Mouse (Mus musculus) naive thymus-derived CD4-positive, alpha-beta T cell, adult 2 months (primary cell): ENCODE results near the gene Bcl6b.

Experiments used
- DNase-seq: peaks from one replicate; pipeline ENCODE4 v3.0.0-alpha.2; 2011; ENCODE audit warnings: low read depth

The Bcl6b gene

GRCm38 (mm10) chr11:70233016-70233415 is 3.4 kb upstream of the Bcl6b start:
- DNase-seq: no peak

- DNase-seq: no peak
Measured at GRCm38 (mm10) chr11:70232546-70232945, 2.9 kb upstream of the Bcl6b start.

GRCm38 (mm10) chr11:70230239-70230727 is 685 bp upstream of the Bcl6b start:
- DNase-seq: peak; percentile 90

DNA sequence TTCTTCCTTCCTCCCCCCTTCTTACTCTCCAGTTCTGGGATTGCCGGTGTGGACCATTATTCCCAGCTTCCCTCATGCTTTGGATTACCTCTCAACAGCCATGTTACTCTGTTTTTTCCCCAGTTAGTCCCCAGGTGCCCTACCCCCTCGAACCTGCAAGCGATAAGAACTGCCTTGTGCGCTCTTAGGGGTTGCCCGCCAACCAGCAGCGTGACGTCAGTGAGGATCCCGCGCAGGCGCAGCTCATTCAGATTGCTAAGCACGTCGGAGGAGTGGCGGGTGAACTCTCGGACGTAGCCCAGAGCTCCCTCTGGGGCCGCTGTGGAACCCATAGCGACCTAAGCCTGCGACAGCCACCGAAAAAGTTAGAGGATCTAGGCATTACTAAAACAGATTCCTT is 770 bp downstream of the Bcl6b start:
- DNase-seq: peak; percentile 90

GRCm38 (mm10) chr11:70227661-70228245 is 1.8 kb downstream of the Bcl6b start:
- no peak for DNase-seq

GRCm38 (mm10) chr11:70227126-70227525 is 2.5 kb downstream of the Bcl6b start:
- DNase-seq: no peak

DNA sequence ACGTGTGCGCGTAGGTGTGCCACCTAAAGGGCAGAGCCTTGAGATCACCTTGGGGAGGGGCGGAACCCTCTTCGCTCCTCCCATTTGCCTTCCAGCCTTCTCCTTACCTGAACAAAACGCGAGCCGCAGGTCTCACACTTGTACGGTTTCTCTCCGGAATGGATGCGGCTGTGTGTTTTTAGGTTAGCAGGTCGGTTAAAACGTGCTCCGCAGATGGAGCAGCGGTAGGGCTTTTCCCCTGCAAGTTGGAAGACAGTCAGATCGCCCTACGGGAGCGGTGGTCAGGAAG is 3.1 kb downstream of the Bcl6b start:
- no peak for DNase-seq

- DNase-seq: no peak
Measured at GRCm38 (mm10) chr11:70225798-70226601, 3.6 kb downstream of the Bcl6b start.

- DNase-seq: no peak
Measured at GRCm38 (mm10) chr11:70223724-70224123, 5.9 kb downstream of the Bcl6b start.

DNA sequence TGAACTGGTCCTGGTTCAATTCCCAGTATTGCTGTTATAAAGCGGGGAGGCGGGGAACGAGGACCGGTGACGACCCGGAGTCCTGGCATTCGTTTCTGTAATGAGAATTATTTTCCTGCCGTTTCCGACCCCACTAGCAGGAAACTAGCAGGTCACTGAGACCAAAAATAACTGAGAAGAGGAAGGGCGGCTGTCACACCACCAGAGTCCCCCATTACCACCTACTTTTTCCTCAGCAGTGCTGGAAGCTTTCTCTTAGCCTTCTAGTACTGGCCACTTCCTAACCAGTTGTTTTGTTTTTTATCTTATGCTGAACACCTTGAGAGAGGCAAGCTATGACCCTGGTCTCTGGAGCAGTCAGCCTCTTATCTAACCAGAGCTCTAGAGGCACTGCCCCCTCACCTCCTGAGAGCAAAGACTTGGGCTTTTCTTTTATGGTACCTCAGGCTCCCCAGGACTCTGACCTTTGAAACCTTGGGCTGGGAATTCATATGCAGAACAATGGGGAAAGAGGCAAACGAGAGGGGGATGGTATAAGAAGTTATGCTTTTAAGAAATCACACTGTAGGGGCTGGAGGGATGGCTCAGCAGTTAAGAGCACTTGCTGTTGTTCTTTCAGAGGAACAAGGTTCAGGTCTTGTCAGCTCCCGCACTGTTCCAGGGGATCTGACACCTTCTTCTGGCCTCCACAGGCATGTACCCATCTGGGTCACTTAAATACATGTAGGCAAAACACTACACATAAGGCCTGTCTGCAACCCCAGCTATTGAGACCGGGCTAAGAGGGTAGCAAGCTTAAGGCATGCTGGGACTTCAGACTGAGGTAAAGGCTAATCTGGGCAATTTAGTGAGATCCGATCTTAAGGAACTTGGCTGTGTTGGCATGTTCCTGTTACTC is 7.7 kb downstream of the Bcl6b start:
- peak; percentile 41 for DNase-seq

DNA sequence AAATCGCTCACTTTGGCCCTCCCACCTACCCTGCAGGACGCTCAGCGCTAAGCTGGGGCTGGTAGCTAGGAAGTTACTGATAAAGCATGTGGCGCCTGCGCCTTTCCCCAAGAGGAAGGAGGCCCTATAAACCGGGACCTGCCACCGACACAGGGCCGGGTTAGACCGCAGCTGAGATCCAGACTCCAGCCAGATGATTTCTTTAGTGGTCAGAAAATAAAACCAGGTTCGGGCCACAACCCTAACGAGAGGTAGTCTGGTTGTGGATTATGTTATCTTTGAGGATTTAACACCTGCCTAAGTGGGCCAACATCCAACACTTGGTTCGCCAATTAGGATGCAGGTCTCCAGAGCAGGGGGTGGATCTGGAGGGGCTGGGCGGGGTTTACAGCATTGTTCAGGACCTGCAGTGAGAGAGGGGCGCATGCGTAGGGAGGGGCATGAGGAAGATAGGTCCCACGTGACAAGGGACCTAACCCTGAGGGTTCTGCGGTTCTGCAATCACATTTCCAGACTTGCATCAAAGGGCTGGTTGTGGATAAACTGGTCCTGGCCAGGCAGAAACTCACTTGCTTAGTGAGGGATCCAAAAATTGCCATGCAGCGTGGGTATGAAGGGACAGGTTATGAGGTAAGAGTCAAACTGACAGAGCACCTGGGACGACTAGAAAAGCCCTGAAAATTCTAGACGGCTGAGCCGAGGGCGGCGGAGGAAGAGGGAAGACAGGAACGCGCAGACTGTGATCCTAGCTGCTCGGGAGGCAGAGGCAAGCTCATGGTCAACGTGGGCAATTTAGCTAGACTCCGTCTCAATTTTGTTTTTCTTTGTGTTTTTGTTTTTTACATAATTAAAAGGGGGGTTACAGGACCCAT is 8.6 kb downstream of the Bcl6b start, which contains the start of gene Slc16a13:
TSS of gene Slc16a13 (minus strand) at position 334 of the 872 bp plus-strand sequence.
- DNase-seq: peak; percentile 97

- no peak for DNase-seq
Measured at GRCm38 (mm10) chr11:70220323-70220722, 9.3 kb downstream of the Bcl6b start.

GRCm38 (mm10) chr11:70219873-70220272 is 9.7 kb downstream of the Bcl6b start:
- no peak for DNase-seq

DNA sequence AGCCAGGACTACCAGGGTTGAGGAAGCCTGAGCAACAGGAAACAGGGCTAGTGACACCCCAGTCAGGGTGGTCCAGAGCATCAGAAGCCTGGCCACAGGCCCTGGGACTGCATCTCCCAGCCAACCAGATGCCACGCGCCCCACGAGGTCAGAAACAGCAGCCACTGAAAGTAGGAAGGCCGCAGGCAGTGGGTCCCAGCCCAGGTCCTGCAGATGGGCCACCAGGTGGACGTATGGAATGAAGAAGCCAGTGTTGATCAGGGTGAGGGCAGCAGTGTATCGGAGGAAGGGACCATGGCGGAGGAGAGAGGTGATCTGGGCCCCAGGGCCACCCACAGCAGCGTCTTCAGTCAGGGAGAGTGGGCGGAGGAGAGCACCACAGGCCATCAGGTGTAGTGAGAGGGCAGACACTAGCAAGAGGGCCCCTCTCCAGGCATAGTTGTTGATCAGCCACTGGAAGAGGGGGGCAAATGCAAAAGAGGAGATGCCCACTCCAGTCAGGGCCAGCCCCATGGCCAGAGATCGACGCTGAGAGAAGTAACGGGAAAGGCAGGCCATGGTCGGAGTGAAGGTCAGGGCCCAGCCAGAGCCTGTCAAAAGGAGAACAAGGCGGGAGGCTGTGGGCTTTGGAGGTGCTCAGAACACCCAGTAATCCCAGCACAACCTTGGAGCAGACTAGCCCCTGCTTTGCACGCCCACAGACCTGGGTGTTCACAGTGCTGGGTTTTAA is 10.7 kb downstream of the Bcl6b start:
- no peak for DNase-seq

- DNase-seq: no peak
Measured at GRCm38 (mm10) chr11:70218039-70218438, 11.6 kb downstream of the Bcl6b start.

- DNase-seq: no peak
Measured at GRCm38 (mm10) chr11:70216103-70216502, 13.5 kb downstream of the Bcl6b start.

DNA sequence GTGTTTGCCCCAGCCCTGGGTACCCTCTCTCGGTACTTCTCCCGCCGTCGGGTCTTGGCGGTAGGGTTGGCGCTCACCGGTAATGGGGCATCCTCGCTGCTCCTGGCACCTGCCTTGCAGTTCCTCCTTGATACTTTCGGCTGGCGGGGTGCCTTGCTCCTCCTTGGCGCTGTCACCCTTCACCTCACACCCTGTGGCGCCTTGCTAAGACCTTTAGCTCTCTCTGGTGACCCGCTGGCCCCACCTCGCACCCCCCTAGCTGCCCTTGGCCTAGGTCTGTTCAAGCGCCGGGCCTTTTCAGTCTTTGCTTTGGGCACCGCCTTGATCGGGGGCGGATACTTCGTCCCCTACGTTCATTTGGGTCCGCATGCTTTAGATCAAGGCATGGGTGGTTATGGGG is 14.3 kb downstream of the Bcl6b start:
- DNase-seq: no peak

- DNase-seq: no peak
Measured at GRCm38 (mm10) chr11:70214856-70215209, 14.8 kb downstream of the Bcl6b start.

DNA sequence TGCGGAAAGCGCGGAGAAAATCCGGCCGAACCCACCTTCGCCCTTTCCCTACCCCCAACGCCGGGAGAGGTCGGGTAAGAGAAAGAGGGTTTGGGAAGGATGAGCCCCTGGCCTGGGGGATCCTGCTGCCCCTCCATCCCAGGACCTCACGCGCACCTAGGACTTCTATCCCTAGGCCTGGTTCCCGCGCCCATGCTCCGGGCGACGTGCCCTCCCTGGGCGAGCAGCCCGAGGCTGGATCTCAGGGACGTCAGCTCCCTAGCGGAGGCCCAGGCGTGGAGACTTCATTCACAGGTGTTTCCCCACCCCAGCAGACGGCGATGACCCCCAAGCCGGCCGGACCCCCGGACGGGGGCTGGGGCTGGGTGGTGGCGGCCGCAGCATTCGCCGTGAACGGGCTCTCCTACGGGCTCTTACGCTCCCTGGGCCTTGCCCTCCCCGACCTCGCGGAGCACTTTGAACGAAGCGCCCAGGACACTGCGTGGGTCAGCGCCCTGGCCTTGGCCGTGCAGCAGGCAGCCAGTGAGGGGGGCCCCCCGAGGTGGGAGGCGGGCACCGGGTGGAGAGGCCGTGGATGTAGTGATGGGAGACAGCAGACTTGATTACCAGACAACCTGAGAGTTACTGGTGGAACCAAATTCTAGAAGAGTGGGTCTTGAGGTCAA is 15.3 kb downstream of the Bcl6b start:
- DNase-seq: no peak

DNA sequence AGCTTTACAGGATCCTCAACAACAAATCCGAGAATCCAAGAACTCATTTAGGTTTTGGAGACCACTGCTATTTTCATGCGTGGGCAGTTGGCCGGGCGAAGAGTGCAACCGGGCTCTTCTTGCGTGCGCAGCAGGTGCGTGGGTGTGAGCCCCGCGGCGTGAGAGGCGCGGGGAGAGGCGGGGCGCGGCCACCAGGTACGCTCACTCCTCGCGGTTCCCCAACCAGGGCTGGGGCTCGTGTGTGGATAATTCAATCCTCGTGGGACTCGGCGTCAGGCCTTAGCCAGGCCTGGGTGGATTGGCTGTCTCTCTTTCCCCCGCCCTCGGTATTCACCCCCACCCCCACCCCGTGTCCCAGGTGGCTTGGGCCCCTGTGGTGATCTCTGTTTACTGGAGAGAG is 15.9 kb downstream of the Bcl6b start:
- no peak for DNase-seq

DNA sequence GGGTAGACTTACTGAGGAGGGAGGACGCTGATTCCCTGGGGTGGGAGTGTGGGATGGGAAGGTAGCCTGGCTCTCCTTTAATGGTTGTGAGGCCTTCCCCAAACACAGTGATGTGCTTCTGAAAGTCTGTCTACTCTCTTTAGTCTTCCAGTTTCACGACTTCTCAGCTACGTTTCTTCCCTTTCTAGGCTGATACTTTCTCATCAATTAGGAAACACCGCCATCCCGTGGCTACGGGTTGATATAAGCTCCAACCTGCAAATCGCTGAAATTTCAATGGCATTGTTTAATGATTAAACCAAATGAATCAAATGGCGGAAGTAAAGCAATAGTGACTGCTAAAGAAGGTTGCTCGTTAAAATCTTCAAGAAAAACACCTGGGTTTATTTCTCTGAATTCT is 16.7 kb downstream of the Bcl6b start:
- peak; percentile 76 for DNase-seq
